Mouse (Mus musculus) small intestine, adult 2 months (tissue): ENCODE measurements around the gene Rab34. TPM values are rescaled to one million over a fixed set of nuclear protein-coding genes. Genes with fewer than 3 reads are reported as not detected.

Source experiments
- H3K27ac ChIP-seq: fragments of 200-500 bp; 2 replicates; pipeline ENCODE4 v1.5.1; 2012; ENCODE audit warnings: low read depth, low read length, control low read depth, inconsistent platforms; ENCODE audit not compliant: insufficient read depth
- H3K27me3 ChIP-seq: fragments of 200-500 bp; 2 replicates; pipeline ENCODE4 v1.6.1; 2012; ENCODE audit warnings: mild to moderate bottlenecking, moderate library complexity, low read length, inconsistent platforms; ENCODE audit not compliant: control insufficient read depth, insufficient read depth
- H3K36me3 ChIP-seq: fragments of 200-500 bp; 2 replicates; pipeline ENCODE4 v1.6.1; 2012; ENCODE audit warnings: mild to moderate bottlenecking, low read length, control low read depth, inconsistent platforms; ENCODE audit not compliant: control insufficient read depth, insufficient read depth
- H3K4me1 ChIP-seq: fragments of 200-500 bp; 2 replicates; pipeline ENCODE4 v1.6.1; 2012; ENCODE audit warnings: low read length, inconsistent platforms, mixed read lengths; ENCODE audit not compliant: control insufficient read depth, insufficient read depth, insufficient read length
- H3K4me3 ChIP-seq: fragments of 200-500 bp; 2 replicates; pipeline ENCODE4 v1.5.1; 2012; ENCODE audit warnings: low read depth, mild to moderate bottlenecking, control low read depth, inconsistent platforms, low read length, moderate library complexity
- CTCF ChIP-seq: fragments of 200-500 bp; IDR thresholded peaks from 2 replicates; pipeline ENCODE4 v1.5.1; 2012; ENCODE audit warnings: low read depth, mild to moderate bottlenecking, control low read depth, inconsistent platforms, low read length, moderate library complexity, mixed read lengths; ENCODE audit not compliant: insufficient replicate concordance, insufficient read length; ENCODE audit errors: extremely low read depth
- POLR2A ChIP-seq: fragments of 200-500 bp; IDR thresholded peaks from 2 replicates; pipeline ENCODE4 v1.6.1; 2012; ENCODE audit warnings: low read depth, mild to moderate bottlenecking, control low read depth, inconsistent platforms, low read length, moderate library complexity
- WGBS: fragments of 180-500 bp; shearing (Covaris S2); methylation state at CpG from one replicate; pipeline ENCODE4 v1.1.7; 2018; 5-methylcytosine and 5-hydroxymethylcytosine counted together
- polyA plus RNA-seq: library from polyadenylated mRNA; depleted of rRNA; stranded (reverse); fragments of >200 nt; gene quantifications from 2 replicates; pipeline ENCODE4 v1.2.3, GENCODE M21; 2012

The Rab34 gene
- polyA plus RNA-seq, 1 experiment, result 13.0 TPM

DNA sequence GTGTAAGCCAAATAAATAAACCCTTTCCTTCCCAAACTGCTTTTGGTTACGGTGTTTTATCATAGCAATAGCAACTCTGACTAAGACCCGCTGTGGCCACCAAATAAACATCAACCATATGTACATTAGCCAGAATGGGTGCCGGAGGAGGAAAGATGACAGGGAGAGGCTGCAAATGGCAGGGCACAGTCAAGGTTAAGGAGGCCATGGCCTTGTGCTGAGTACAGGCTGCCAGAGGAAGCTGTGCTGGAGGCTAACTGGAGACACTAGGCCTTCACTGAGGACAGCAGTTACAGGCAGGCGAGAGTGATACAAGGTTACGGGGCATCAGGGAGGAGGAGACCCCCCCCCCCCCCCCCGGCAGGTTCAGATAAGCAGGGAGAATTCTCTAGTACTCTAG is 21.7 kb downstream of the Rab34 start:
- no peaks in the 10 kb centered on the region for H3K27me3 ChIP-seq
- TF ChIP-seq CTCF (no peak), POLR2A (no peak)
- no peaks in the 10 kb centered on the region for H3K4me1 ChIP-seq
- no peak overlapping the region for H3K4me3 ChIP-seq
- 93% methylated on average over 6 of the region's 6 CpGs for WGBS
- H3K27ac ChIP-seq, result no peak overlapping the region
- peaks cover 84% of the 10 kb centered on the region for H3K36me3 ChIP-seq

DNA sequence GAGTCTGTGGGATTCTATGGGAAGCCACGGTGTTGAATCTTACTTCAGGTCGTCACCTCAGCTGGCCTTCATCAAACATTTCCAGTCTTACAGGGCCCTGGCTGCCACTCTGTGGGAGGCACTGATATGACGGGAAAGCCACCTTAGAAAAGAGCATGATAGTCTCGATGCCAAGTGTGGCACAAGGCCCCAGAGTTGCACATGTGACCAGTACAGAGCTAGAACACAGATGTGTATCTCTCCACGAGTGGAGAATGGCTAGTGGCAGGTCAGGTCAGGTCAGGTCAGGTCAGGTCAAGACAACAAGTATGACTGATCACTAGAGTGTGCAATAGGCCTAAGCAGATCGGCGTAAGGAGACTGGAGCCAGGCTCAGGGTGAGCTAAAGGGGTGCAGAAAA is 22.4 kb downstream of the Rab34 start:
- no peak overlapping the region for H3K4me3 ChIP-seq
- TF ChIP-seq POLR2A (no peak), CTCF (no peak)
- H3K27me3 ChIP-seq, result no peaks in the 10 kb centered on the region
- peaks cover 89% of the 10 kb centered on the region for H3K36me3 ChIP-seq
- no peak overlapping the region for H3K27ac ChIP-seq
- WGBS, result 70% methylated on average over 7 of the region's 7 CpGs
- H3K4me1 ChIP-seq, result no peaks in the 10 kb centered on the region

DNA sequence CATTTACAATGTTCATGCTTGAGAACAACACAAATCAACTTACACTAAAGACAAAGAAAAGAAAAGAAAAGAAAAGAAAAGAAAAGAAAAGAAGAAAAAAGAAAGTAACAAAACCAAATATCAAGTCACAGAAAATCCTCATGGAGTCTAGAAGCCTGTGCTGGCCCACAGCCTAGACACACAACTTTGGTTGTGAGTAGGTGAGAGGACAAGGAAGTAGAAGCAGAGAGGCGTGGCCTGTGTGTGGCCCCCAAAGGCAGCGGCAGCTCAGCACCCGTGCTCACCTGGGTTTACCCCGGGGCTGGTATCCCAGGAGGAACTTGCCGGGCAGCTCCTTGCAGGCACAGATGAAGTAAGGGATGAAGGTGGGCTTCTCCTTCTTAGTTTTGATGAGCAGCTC is 23.3 kb downstream of the Rab34 start:
- WGBS, result 65% methylated on average over 5 of the region's 5 CpGs

DNA sequence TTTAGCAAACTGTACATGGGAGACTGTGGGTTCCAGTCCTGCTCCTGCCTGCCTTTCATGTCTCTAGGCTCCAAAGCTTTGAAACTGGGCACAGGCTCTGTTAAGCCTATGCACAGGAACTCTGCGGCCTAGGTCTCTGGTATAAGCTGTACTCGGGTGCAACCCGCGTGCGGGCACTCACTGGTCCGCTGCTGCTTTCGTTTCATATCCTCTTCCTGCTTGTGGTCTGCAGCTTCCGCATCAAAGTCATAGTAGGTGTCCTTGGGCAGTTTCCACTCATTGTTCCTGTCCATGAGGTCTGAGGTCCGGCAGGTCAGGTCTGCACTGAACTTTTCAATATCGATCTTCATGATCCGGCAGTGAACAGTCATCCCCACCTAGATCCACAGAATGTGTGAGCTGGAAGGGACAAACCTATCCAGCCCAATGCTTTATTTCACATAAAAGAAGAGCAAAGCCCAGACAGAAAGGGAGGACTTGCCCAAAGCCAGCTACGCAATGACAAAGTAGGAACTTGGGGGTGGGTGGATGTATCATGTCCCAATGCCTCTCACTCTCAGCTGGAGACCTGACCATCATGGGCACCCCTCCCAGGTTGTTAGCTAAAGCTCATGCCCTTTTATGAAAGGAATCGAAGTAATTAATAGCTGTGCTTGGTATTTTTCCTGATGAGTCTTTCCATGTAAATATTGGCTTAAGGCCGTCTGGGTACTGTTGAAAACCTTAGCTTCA is 25.0 kb downstream of the Rab34 start:
- no peak overlapping the region for H3K4me3 ChIP-seq
- H3K27me3 ChIP-seq, result no peaks in the 10 kb centered on the region
- TF ChIP-seq CTCF, result no peak
- TF ChIP-seq POLR2A, result no peak
- WGBS, result 87% methylated on average over 14 of the region's 14 CpGs
- no peak overlapping the region for H3K27ac ChIP-seq
- H3K36me3 ChIP-seq, result peaks cover 86% of the 10 kb centered on the region
- H3K4me1 ChIP-seq, result no peaks in the 10 kb centered on the region

More for the DNA sequence above, 23.3 kb downstream of the Rab34 start:
- no peak overlapping the region for H3K27ac ChIP-seq
- peaks cover 89% of the 10 kb centered on the region for H3K36me3 ChIP-seq
- H3K27me3 ChIP-seq, result no peaks in the 10 kb centered on the region
- no peak for TF ChIP-seq CTCF
- TF ChIP-seq POLR2A, result no peak
- no peak overlapping the region for H3K4me3 ChIP-seq
- no peaks in the 10 kb centered on the region for H3K4me1 ChIP-seq

DNA sequence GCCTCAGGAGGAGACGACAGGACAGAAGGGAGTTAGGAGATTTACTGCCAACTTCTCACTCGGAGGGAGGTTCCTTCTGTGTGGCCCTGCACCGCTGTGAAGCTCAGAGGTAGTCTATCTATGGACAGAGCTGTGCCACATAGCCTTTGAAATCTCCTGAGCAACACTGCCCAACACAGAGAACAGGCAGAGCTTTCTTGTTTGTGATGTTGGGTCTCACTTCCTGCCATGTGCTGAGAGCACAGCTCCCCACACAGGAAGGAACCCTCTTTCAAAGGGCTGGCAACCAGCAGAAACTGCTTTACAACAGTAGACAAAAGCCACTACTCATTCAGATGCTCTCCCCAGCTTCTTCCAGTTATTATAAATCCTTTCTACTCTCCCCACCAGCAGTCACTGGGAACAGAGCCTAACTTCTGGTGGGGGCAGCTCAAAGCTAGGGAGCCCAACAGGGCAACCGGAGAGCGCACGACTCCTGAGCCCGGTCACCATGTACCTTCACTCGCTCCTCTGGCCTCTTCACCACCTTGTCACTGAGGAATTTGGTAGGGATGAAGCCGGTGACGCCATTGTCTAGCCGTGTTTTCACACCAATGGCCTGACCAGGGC is 27.6 kb downstream of the Rab34 start:
- H3K27ac ChIP-seq, result no peak overlapping the region
- H3K36me3 ChIP-seq, result peaks cover 83% of the 10 kb centered on the region
- no peak overlapping the region for H3K4me3 ChIP-seq
- no peaks in the 10 kb centered on the region for H3K4me1 ChIP-seq
- 90% methylated on average over 11 of the region's 11 CpGs for WGBS
- no peak for TF ChIP-seq POLR2A
- TF ChIP-seq CTCF, result no peak
- H3K27me3 ChIP-seq, result no peaks in the 10 kb centered on the region

DNA sequence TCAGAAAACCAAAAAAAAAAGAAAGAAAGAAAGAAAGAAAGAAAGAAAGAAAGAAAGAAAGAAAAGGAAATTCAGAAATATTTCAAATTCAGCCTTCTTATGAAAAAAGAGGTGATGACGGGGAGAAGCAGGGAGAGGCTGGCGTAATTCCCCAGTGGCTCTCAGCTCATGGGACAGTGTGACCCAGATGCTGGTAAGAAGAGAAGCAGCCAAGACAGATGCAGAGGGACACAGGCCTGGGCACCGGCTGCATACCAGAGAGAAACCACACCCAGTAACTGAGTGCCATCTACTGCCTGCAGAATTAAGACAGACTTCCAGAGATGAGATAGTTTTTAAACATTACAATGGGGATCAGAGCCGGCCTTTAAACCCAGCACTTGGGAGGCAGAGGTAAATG is 35.4 kb downstream of the Rab34 start:
- 89% methylated on average over 4 of the region's 4 CpGs for WGBS
- H3K36me3 ChIP-seq, result peaks cover 92% of the 10 kb centered on the region

DNA sequence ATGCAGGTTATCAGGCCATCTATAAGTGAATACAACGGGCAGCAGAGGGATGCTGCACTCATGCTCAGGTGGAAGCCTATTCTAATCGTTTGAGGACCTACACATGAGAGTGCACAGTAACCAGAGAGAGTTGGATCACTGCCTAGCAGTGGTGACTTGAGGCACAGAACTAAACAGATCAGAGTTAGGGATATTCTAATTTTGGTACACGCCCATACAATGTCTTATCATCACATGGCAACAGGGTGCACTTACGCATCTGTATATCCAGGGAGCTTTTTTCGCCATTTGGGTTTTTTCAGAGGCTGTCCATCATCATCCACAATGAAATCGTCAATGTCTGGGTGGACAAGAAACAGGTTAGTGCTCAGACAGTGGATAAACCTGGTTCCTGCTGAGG is 43.3 kb downstream of the Rab34 start:
- TF ChIP-seq CTCF (no peak), POLR2A (no peak)
- Histone ChIP-seq H3K36me3 (peaks cover 74% of the 10 kb centered on the region), H3K27ac (no peak overlapping the region), H3K27me3 (no peaks in the 10 kb centered on the region), H3K4me1 (no peaks in the 10 kb centered on the region), H3K4me3 (no peak overlapping the region)
- 89% methylated on average over 6 of the region's 6 CpGs for WGBS

More for the DNA sequence above, 35.4 kb downstream of the Rab34 start:
- H3K4me1 ChIP-seq, result no peaks in the 10 kb centered on the region
- no peak overlapping the region for H3K27ac ChIP-seq
- no peak for TF ChIP-seq CTCF
- TF ChIP-seq POLR2A, result no peak
- H3K27me3 ChIP-seq, result no peaks in the 10 kb centered on the region
- no peak overlapping the region for H3K4me3 ChIP-seq
